In the genomic region with DNA sequence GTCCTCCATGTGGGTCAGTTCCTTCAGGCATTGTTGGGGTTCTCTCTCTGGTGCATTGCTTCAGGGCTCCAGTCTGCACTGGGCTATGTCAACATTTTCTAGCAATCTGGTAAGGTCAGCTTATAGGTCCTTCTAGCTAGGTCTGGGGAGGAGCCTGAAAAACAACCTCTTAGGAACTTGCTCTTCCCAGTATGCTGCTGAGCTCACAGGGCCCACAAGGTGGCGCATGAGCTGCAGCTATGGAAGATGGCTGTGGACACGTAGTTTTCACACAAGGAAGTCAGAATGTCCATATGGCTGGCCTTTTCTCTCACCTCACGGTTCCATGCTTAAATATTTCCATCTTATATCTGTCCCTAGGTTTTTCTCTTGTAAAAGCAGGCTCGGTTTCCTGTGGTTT, we compare ENCODE assay signal across 10 mouse cellular contexts. TPM values are rescaled to one million over a fixed set of nuclear protein-coding genes. Genes with fewer than 3 reads are reported as not detected.
DNase-seq lines count a peak whose midpoint lies in the region; ATAC-seq and TF ChIP-seq lines count a peak whose summit lies in the region.
"Had no signal": no experiment of that assay in that cellular context is flagged by ENCODE, and none has a peak within 500 bp of the region (broad histone marks: within the 10 kb centered on the region; RNA-seq: fewer than 3 reads in every experiment).

No protein-coding gene starts in this region.

- no peak overlapping the region for H3K9ac ChIP-seq in embryonic facial prominence, embryonic 11.5 days (replicated peaks; ENCODE audit: low read length)
- no peak overlapping the region for H3K9ac ChIP-seq in intestine, embryonic 15.5 days
- no peak overlapping the region for H3K9ac ChIP-seq in midbrain, embryonic 14.5 days (replicated peaks; ENCODE audit: low read length)
- no peak overlapping the region for H3K9ac ChIP-seq in stomach, postnatal 0 days (ENCODE audit: low read length)
- H3K9ac ChIP-seq: limb, embryonic 12.5 days had no signal

- H3K27ac ChIP-seq in embryonic facial prominence, embryonic 11.5 days (replicated peaks; ENCODE audit: low read depth, low read length), result no peak overlapping the region
- no peak overlapping the region for H3K27ac ChIP-seq in intestine, embryonic 15.5 days
- no peak overlapping the region for H3K27ac ChIP-seq in midbrain, embryonic 14.5 days (replicated peaks; ENCODE audit: low read depth, low read length)
- H3K27ac ChIP-seq in stomach, postnatal 0 days (replicated peaks), result no peak overlapping the region
- H3K27ac ChIP-seq: limb, embryonic 12.5 days had no signal

- WGBS in embryonic facial prominence, embryonic 11.5 days, result 3% methylated on average over 4 of the region's 4 CpGs
- 5% methylated on average over 4 of the region's 4 CpGs for WGBS in intestine, embryonic 15.5 days
- 6% methylated on average over 4 of the region's 4 CpGs for WGBS in midbrain, embryonic 14.5 days
- WGBS in stomach, postnatal 0 days, result 5% methylated on average over 4 of the region's 4 CpGs

- no peak for ATAC-seq in embryonic facial prominence, embryonic 11.5 days (replicated peaks; ENCODE audit: insufficient number of reproducible peaks, low FRiP score, low TSS enrichment, low read depth)
- ATAC-seq in intestine, embryonic 15.5 days, result peak; percentile 53
- ATAC-seq in midbrain, embryonic 14.5 days (ENCODE audit: low FRiP score, low TSS enrichment), result peak; percentile 63; the same call in 1 of the 2 replicates
- peak; percentile 61; the same call in 1 of the 2 replicates for ATAC-seq in stomach, postnatal 0 days (ENCODE audit: low FRiP score, low TSS enrichment)

- H3K4me2 ChIP-seq in embryonic facial prominence, embryonic 11.5 days (ENCODE audit: low read depth, low read length), result no peak overlapping the region
- H3K4me2 ChIP-seq in intestine, embryonic 15.5 days (replicated peaks), result no peak overlapping the region
- no peak overlapping the region for H3K4me2 ChIP-seq in midbrain, embryonic 14.5 days (ENCODE audit: low read length)
- no peak overlapping the region for H3K4me2 ChIP-seq in stomach, postnatal 0 days (replicated peaks; ENCODE audit: low read depth)
- H3K4me2 ChIP-seq: limb, embryonic 12.5 days had no signal

- peak; percentile 83 for TF ChIP-seq CTCF in stomach, postnatal 0 days (IDR thresholded peaks at IDR 0.05; ENCODE audit: low read depth)

- no peaks in the 10 kb centered on the region for H3K36me3 ChIP-seq in embryonic facial prominence, embryonic 11.5 days (replicated peaks; ENCODE audit: control insufficient read depth, insufficient read depth, low read depth, low read length)
- no peaks in the 10 kb centered on the region for H3K36me3 ChIP-seq in intestine, embryonic 15.5 days
- no peaks in the 10 kb centered on the region for H3K36me3 ChIP-seq in midbrain, embryonic 14.5 days (ENCODE audit: control insufficient read depth, insufficient read depth, low read length)
- no peaks in the 10 kb centered on the region for H3K36me3 ChIP-seq in stomach, postnatal 0 days (ENCODE audit: control insufficient read depth, insufficient read depth, low read length)
- H3K36me3 ChIP-seq: limb, embryonic 12.5 days had no signal

- H3K4me1 ChIP-seq in embryonic facial prominence, embryonic 11.5 days (ENCODE audit: control insufficient read depth, insufficient read depth, low read length), result no peaks in the 10 kb centered on the region
- no peaks in the 10 kb centered on the region for H3K4me1 ChIP-seq in intestine, embryonic 15.5 days (replicated peaks)
- H3K4me1 ChIP-seq in midbrain, embryonic 14.5 days (ENCODE audit: control insufficient read depth, insufficient read depth, low read length), result no peaks in the 10 kb centered on the region
- no peaks in the 10 kb centered on the region for H3K4me1 ChIP-seq in stomach, postnatal 0 days (replicated peaks; ENCODE audit: control insufficient read depth, insufficient read depth)
- H3K4me1 ChIP-seq: limb, embryonic 12.5 days had no signal

- no peak for TF ChIP-seq EP300 in stomach, postnatal 0 days (optimal IDR thresholded peaks at IDR 0.05)

- no peak overlapping the region for H3K4me3 ChIP-seq in embryonic facial prominence, embryonic 11.5 days (ENCODE audit: low read depth, low read length)
- H3K4me3 ChIP-seq in intestine, embryonic 15.5 days (replicated peaks), result no peak overlapping the region
- H3K4me3 ChIP-seq in midbrain, embryonic 14.5 days (replicated peaks; ENCODE audit: low read depth, low read length), result no peak overlapping the region
- H3K4me3 ChIP-seq in stomach, postnatal 0 days (ENCODE audit: low read depth, low read length), result no peak overlapping the region
- H3K4me3 ChIP-seq: limb, embryonic 12.5 days had no signal

- no peaks in the 10 kb centered on the region for H3K9me3 ChIP-seq in embryonic facial prominence, embryonic 11.5 days (replicated peaks; ENCODE audit: control insufficient read depth, low read length)
- H3K9me3 ChIP-seq in intestine, embryonic 15.5 days, result no peaks in the 10 kb centered on the region
- H3K9me3 ChIP-seq in midbrain, embryonic 14.5 days (ENCODE audit: control insufficient read depth, low read length), result no peaks in the 10 kb centered on the region
- H3K9me3 ChIP-seq in stomach, postnatal 0 days (ENCODE audit: control insufficient read depth, low read length), result no peaks in the 10 kb centered on the region

- peak; percentile 1 for DNase-seq in gastrocnemius, adult 18-20 months (ENCODE audit: low spot score)
- no peak for DNase-seq in gastrocnemius, postnatal 25 days
- peak; percentile 68 for DNase-seq in adrenal gland, postnatal 25 days
- peak; percentile 77 for DNase-seq in embryonic facial prominence, embryonic 11.5 days (ENCODE audit: low spot score)
- DNase-seq in left cerebral cortex, adult 18-20 months (ENCODE audit: low spot score in 2 of 2), result peak; percentile 75 to 81
- peak; percentile 91 for DNase-seq in midbrain, embryonic 14.5 days
- DNase-seq in stomach, postnatal 0 days (ENCODE audit: low spot score), result peak; percentile 70

- H3K27me3 ChIP-seq in embryonic facial prominence, embryonic 11.5 days (ENCODE audit: control insufficient read depth, insufficient read depth, low read length), result no peaks in the 10 kb centered on the region
- H3K27me3 ChIP-seq in intestine, embryonic 15.5 days (replicated peaks), result no peaks in the 10 kb centered on the region
- no peaks in the 10 kb centered on the region for H3K27me3 ChIP-seq in midbrain, embryonic 14.5 days (ENCODE audit: control insufficient read depth, insufficient read depth, low read length)
- H3K27me3 ChIP-seq in stomach, postnatal 0 days (ENCODE audit: control insufficient read depth, insufficient read depth, low read length), result no peaks in the 10 kb centered on the region
- H3K27me3 ChIP-seq: limb, embryonic 12.5 days had no signal

RNA-seq across cellular contexts. Expression of a gene that starts 24.8 kb away (rescaled TPM):
- not detected for total RNA-seq in gastrocnemius, adult 18-20 months (2021)
- total RNA-seq in gastrocnemius, postnatal 25 days (2021), result not detected
- total RNA-seq in adrenal gland, postnatal 25 days (2021), result 0.38 and 0.64 TPM in 2 replicates
- not detected in 2 replicates for polyA plus RNA-seq in embryonic facial prominence, embryonic 11.5 days (2014; fragmentation: Nextera tagmentation; extraction: Ambion mirVana)
- polyA plus RNA-seq in intestine, embryonic 15.5 days (2015; fragmentation: Nextera tagmentation; extraction: Ambion mirVana), result not detected in 2 replicates
- not detected for total RNA-seq in left cerebral cortex, adult 18-20 months (2021)
- 0.23 and 0.28 TPM in 2 replicates for polyA plus RNA-seq in midbrain, embryonic 14.5 days (2014; fragmentation: Nextera tagmentation; extraction: Ambion mirVana)
- polyA plus RNA-seq in stomach, postnatal 0 days (2015; fragmentation: Nextera tagmentation; extraction: Ambion mirVana), result not detected in 2 replicates
- polyA plus RNA-seq: C2C12; limb, embryonic 12.5 days had no signal
